Mouse (Mus musculus): ENCODE measurements around the gene Oma1.

- no peak for TF ChIP-seq POLR2A (IDR thresholded peaks at IDR 0.05; ENCODE audit: low read depth, low read length)
- no peak for TF ChIP-seq CTCF (IDR thresholded peaks at IDR 0.05; ENCODE audit: extremely low read depth, insufficient read length, insufficient replicate concordance, low read depth, low read length)
Measured at GRCm38 (mm10) chr4:103288342-103288741, 25.3 kb upstream of the Oma1 start.

Data from small intestine, adult 2 months (tissue).